Mouse (Mus musculus): ENCODE measurements around the gene 2610318N02Rik. TPM values are rescaled to one million over a fixed set of nuclear protein-coding genes. Genes with fewer than 3 reads are reported as not detected.

The 2610318N02Rik gene
- total and polyA plus RNA-seq, 2 experiments, result 0.33 TPM; not detected in 1

GRCm38 (mm10) chr16:17137355-17137754 lies 12.4 kb upstream of the 2610318N02Rik start:
- TF ChIP-seq CTCF (IDR thresholded peaks at IDR 0.05; ENCODE audit: low read depth, low read length) (no peak), POLR2A (IDR thresholded peaks at IDR 0.05; ENCODE audit: extremely low read depth, insufficient read depth, low read length) (no peak)
- H3K4me1 ChIP-seq (ENCODE audit: control insufficient read depth, insufficient read depth, low read length), result no peaks in the 10 kb centered on the region; the same call in 1 of the 2 replicates
- H3K4me3 ChIP-seq (ENCODE audit: insufficient read depth, low read depth, low read length), result no peak overlapping the region
- no peaks in the 10 kb centered on the region for H3K79me2 ChIP-seq (ENCODE audit: control insufficient read depth, insufficient read depth, low read length)
- no peaks in the 10 kb centered on the region for H3K27me3 ChIP-seq (ENCODE audit: control insufficient read depth, insufficient read depth, low read length)
- H3K27ac ChIP-seq (replicated peaks; ENCODE audit: insufficient read depth, low read depth, low read length), result no peak overlapping the region
- H3K36me3 ChIP-seq (ENCODE audit: control insufficient read depth, insufficient read depth, low read length), result no peaks in the 10 kb centered on the region
- WGBS, result 86% methylated on average over 15 of the region's 15 CpGs
- DNase-seq (ENCODE audit: extremely low read depth, low read depth, low spot score), result no peak
- H3K9ac ChIP-seq (ENCODE audit: low read depth, low read length), result no peak overlapping the region

- H3K9ac ChIP-seq (ENCODE audit: low read depth, low read length), result no peak overlapping the region
- no peak overlapping the region for H3K27ac ChIP-seq (replicated peaks; ENCODE audit: insufficient read depth, low read depth, low read length)
- H3K36me3 ChIP-seq (ENCODE audit: control insufficient read depth, insufficient read depth, low read length), result no peaks in the 10 kb centered on the region
- peaks cover 11% of the 10 kb centered on the region for H3K4me1 ChIP-seq (ENCODE audit: control insufficient read depth, insufficient read depth, low read length)
- WGBS, result 74% methylated on average over 7 of the region's 7 CpGs
- no peaks in the 10 kb centered on the region for H3K27me3 ChIP-seq (ENCODE audit: control insufficient read depth, insufficient read depth, low read length)
- no peak for TF ChIP-seq POLR2A (IDR thresholded peaks at IDR 0.05; ENCODE audit: extremely low read depth, insufficient read depth, low read length)
- TF ChIP-seq CTCF (IDR thresholded peaks at IDR 0.05; ENCODE audit: low read depth, low read length), result no peak
- no peak overlapping the region for H3K4me3 ChIP-seq (ENCODE audit: insufficient read depth, low read depth, low read length)
- H3K79me2 ChIP-seq (ENCODE audit: control insufficient read depth, insufficient read depth, low read length), result no peaks in the 10 kb centered on the region
- DNase-seq (ENCODE audit: extremely low read depth, low read depth, low spot score), result no peak
These were observed 7.9 kb upstream of the 2610318N02Rik start for GRCm38 (mm10) chr16:17132906-17133200.

DNA sequence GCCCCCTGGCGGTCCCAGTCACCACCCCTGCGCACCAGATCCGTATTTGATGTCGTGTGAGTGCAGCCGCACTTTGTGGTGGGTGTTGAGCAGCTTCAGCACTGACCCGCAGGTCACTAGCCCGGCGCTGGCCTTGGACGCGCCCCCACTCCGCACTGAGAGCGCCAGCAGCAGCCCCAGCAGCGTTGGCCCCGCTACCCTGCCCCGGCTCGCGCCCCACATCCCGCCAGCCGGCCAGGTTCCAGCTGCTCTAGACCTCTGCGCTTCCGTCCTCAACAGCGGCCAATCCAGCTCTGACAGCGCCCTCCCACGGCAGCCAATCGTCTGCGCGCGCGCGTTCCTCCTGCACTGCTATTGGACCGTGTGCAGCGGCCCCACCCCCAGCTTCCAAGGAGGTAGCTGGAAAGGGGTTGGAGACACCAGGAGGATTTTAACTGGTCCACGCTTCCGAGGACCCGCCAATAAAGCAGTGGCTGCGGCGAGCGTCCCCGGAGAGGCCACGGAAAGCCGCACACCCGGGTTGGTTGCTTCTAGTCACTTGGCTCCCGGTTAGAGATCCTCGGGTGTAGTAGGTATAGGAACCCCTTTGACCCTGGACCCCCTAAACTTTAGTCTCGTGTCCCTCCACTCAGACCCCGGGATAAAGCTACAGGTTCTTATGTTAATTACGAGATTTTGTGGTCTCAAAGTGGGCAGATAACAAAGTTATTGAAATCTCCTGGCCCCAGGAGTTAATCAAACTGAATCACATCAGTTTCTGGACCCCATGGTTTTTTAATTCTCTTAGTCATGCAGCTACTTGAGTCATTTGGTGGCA lies 7.3 kb upstream of the 2610318N02Rik start, which contains the start of gene Sdf2l1:
Gene Sdf2l1 (minus strand): TSS at position 295 of the 817 bp plus-strand sequence.
- Histone ChIP-seq H3K27me3 (ENCODE audit: control insufficient read depth, insufficient read depth, low read length) (no peaks in the 10 kb centered on the region), H3K27ac (replicated peaks; ENCODE audit: insufficient read depth, low read depth, low read length) (no peak within 1 kb of the TSS; the same call in 1 of the 2 replicates), H3K4me3 (ENCODE audit: insufficient read depth, low read depth, low read length) (peak within 1 kb of the TSS; percentile 86), H3K4me1 (ENCODE audit: control insufficient read depth, insufficient read depth, low read length) (peaks cover 11% of the 10 kb centered on the region), H3K9ac (ENCODE audit: low read depth, low read length) (peak within 1 kb of the TSS; percentile 78), H3K36me3 (ENCODE audit: control insufficient read depth, insufficient read depth, low read length) (no peaks in the 10 kb centered on the region), H3K79me2 (ENCODE audit: control insufficient read depth, insufficient read depth, low read length) (no peaks in the 10 kb centered on the region)
- TF ChIP-seq POLR2A (IDR thresholded peaks at IDR 0.05; ENCODE audit: extremely low read depth, insufficient read depth, low read length) (peak; percentile 33; the same call in 1 of the 2 replicates), CTCF (IDR thresholded peaks at IDR 0.05; ENCODE audit: low read depth, low read length) (no peak)
- under 1% methylated on average over 47 of the region's 47 CpGs for WGBS
- DNase-seq (ENCODE audit: extremely low read depth, low read depth, low spot score), result peak; percentile 86

DNA sequence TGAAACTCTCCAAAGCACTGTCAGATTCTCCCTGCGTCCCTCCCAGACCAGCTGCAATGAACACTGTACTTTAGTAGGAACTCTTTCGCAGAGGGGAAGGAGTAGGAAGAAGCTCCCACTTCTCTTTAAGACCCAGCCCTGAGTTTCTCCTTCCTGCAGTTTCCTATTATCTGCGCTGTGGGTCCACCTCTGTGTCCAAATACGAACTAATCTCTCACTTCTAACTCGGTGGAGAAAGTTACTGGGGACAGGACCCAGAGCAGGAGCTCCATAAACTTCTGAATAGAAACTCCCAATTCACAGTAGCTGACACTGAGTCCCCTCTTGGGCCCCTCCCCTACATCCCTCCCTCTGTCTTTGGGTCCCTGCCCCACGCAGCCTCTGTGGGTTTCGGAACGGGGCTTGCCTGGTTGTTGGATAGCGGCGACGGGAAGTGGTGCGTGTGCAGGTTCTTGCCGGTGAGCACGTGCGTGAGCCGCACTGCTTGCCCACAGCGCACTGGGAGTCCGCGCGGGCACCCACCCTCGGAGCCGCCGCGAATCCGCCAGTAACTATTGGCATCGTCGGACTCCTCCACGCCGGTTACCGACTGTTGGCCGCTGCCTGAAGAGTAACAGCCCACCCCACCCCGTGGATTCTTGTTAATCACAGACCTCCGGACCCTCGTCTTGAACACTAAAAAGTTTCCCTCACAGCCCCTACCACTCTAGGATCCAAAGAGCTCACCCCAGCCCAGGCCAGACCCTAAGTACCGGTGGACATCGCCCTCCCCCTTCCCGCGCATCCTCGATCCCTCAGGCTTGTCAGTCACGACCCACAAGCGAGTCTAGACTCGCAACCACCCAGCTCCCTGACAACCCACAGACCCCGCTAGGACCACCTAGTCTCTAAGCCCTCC lies 6.5 kb upstream of the 2610318N02Rik start:
- no peaks in the 10 kb centered on the region for H3K36me3 ChIP-seq (ENCODE audit: control insufficient read depth, insufficient read depth, low read length)
- WGBS, result 7% methylated on average over 43 of the region's 43 CpGs
- H3K27me3 ChIP-seq (ENCODE audit: control insufficient read depth, insufficient read depth, low read length), result no peaks in the 10 kb centered on the region
- DNase-seq (ENCODE audit: extremely low read depth, low read depth, low spot score), result no peak
- H3K79me2 ChIP-seq (ENCODE audit: control insufficient read depth, insufficient read depth, low read length), result no peaks in the 10 kb centered on the region
- H3K9ac ChIP-seq (ENCODE audit: low read depth, low read length), result peak overlapping the region; percentile 78
- peak overlapping the region; percentile 86 for H3K4me3 ChIP-seq (ENCODE audit: insufficient read depth, low read depth, low read length)
- H3K4me1 ChIP-seq (ENCODE audit: control insufficient read depth, insufficient read depth, low read length), result peaks cover 11% of the 10 kb centered on the region
- no peak overlapping the region; the same call in 1 of the 2 replicates for H3K27ac ChIP-seq (replicated peaks; ENCODE audit: insufficient read depth, low read depth, low read length)
- TF ChIP-seq POLR2A (IDR thresholded peaks at IDR 0.05; ENCODE audit: extremely low read depth, insufficient read depth, low read length) (no peak), CTCF (IDR thresholded peaks at IDR 0.05; ENCODE audit: low read depth, low read length) (peak; percentile 61)

DNA sequence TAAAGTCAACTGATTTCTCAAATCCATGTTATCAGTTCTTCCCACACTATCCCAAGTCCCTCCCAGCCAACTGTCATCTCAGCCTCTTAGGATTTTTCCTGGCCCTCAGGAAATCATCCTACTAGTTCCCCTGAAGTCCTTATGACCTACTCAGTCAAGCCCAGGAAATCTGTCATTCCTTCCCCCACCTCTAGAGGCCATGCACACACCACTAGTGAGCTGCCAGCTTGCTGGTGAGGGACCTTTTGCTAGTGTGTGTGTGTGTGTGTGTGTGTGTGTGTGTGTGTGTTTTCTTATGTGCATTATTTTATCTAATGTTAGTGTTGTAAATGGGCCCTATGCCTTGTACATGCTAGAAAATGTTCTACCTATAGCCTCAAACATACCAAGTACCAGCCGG lies 2.3 kb upstream of the 2610318N02Rik start:
- no peaks in the 10 kb centered on the region for H3K79me2 ChIP-seq (ENCODE audit: control insufficient read depth, insufficient read depth, low read length)
- H3K4me3 ChIP-seq (ENCODE audit: insufficient read depth, low read depth, low read length), result no peak overlapping the region
- peaks cover 12% of the 10 kb centered on the region for H3K4me1 ChIP-seq (ENCODE audit: control insufficient read depth, insufficient read depth, low read length)
- no peaks in the 10 kb centered on the region for H3K27me3 ChIP-seq (ENCODE audit: control insufficient read depth, insufficient read depth, low read length)
- 96% methylated on average over 1 of the region's 1 CpGs for WGBS
- peak; percentile 57 for DNase-seq (ENCODE audit: extremely low read depth, low read depth, low spot score)
- H3K36me3 ChIP-seq (ENCODE audit: control insufficient read depth, insufficient read depth, low read length), result no peaks in the 10 kb centered on the region
- TF ChIP-seq POLR2A (IDR thresholded peaks at IDR 0.05; ENCODE audit: extremely low read depth, insufficient read depth, low read length), result no peak
- peak; percentile 73 for TF ChIP-seq CTCF (IDR thresholded peaks at IDR 0.05; ENCODE audit: low read depth, low read length)
- no peak overlapping the region for H3K9ac ChIP-seq (ENCODE audit: low read depth, low read length)
- H3K27ac ChIP-seq (replicated peaks; ENCODE audit: insufficient read depth, low read depth, low read length), result no peak overlapping the region
